Mouse (Mus musculus): ENCODE data around the gene Ntm.

DNA sequence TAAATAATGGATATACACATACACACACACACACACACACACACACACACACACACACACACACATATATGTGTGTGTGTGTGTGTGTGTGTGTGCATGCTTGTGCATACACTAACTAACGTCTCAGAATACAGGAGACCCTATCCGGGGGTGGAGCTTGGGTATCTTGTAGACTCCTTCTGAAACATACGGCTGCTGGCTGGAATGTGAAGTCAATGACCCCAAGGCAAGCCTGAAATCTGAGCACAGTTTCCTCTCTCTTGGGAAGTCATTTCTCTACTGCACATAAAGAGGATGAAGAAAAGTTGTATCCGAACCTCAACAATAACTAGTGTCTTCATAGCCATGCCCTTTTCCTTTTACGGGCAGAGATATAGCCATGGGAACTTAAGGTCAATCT lies 95.2 kb downstream of the Ntm start:
- TF ChIP-seq CTCF (IDR thresholded peaks at IDR 0.05; ENCODE audit: borderline replicate concordance, extremely low read depth, insufficient read depth, insufficient read length): no peak
- TF ChIP-seq POLR2A (IDR thresholded peaks at IDR 0.05; ENCODE audit: borderline replicate concordance, extremely low read depth, insufficient read depth, insufficient read length, poor library complexity, severe bottlenecking): no peak
